Mouse (Mus musculus) ES-Bruce4 (cell line): ENCODE measurements around the gene Atp1a1.

Experiments
- CTCF ChIP-seq: IDR thresholded peaks from one replicate; pipeline ENCODE4 v1.8.1; 2011; ENCODE audit warnings: low read depth, low read length
- EP300 ChIP-seq: IDR thresholded peaks from 2 replicates; pipeline ENCODE4 v1.6.1; 2011; ENCODE audit warnings: low read depth, low read length; ENCODE audit not compliant: insufficient read depth
- POLR2A ChIP-seq: IDR thresholded peaks from one replicate; pipeline ENCODE4 v1.8.1; 2011; ENCODE audit warnings: low read length; ENCODE audit not compliant: insufficient read depth

- TF ChIP-seq CTCF (no peak), EP300 (no peak), POLR2A (no peak)
These were observed 32.0 kb upstream of the Atp1a1 start for GRCm38 (mm10) chr3:101636510-101636909.
